Mouse (Mus musculus) induced T-regulatory cell, adult 2 months (primary cell): ENCODE measurements around the gene Gm17409.

ENCODE experiments used
- DNase-seq: peaks from one replicate; pipeline ENCODE4 v3.0.0-alpha.2; 2012; ENCODE audit warnings: low read depth

Gm17409 gene

DNA sequence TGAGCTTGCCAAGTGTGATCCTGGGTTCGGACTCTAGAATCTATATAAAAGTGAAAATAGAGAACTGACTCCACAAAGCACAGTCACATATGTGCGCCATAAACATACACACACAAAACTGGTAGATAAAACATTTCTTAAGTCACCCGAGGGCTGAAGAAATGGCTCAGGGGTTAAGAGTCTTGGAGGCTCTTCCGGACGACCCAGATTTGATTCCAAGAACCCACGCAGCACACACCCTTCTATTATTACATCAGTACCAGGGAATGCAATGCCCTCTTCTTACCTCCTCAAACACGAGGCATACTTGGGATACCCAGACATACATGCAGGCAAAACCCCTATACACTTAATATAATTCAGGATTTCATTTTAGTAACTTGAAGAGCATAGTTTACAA is at the start of gene Gm17409:
Gm17409 (plus strand) TSS at position 301 of the 400 bp plus-strand sequence.
- no peak for DNase-seq

DNA sequence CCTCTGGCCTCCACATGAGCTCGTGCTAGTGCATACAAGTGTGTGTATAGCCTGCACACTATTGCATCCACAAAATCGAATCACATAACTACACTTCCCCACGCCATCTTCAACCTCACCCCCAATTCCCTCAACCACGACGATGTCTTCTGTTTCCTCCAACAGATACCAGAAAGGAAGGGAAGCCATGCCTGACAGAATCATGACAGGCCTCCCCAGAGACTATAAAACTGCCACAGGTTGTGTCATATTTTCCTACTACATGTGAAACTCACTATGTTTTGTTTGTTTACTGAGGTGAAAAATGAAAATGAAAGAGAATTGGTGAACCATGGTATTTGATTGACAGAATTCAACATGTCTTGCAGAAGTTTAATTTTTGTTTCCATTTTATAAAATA is 46.6 kb upstream of the Gm17409 start:
- DNase-seq = peak; percentile 46

DNA sequence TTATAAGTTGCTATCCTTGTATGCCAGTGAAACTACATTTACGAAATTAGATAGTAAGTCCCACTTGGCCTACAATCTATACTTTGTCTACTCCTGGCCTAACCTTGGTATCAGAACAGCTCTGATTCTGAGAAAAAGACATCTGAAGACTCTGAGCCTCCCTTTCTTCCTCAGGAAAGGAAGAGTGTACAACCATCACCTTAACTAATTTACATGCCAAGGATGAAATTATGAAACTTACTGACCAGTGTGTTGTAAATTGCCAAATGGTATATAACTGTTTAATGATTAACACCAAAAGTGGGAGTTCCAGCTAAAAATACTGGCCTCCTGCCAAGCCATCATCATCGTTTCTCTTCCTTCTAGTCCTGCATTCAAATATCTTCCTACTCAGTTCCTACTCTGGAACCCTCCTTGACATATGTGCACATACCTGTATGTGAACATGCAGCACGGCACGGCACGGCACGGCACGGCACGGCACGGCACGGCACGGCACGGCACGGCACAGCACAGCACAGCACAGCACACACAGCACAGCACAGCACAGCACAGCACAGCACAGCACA is 44.4 kb upstream of the Gm17409 start:
- DNase-seq = no peak

DNA sequence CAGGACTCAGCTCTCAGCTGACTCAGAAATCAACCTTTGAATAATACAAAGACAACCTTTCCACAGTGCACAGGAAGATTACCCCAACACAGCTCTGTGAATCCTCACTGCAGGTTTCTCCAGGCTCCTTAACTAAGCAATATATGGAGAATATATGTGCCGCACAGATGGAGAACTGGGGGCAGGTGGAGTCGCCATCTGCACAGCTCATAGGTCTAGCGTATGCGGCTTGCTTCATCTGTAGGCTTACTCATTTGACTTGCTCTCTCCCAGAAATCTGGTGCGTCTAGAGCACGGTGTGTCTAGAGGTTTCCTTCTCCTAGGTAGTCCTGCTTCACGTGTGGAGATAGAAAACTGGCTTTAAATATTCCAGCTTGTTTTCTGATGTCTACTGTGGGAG is 37.7 kb upstream of the Gm17409 start:
- no peak for DNase-seq

DNA sequence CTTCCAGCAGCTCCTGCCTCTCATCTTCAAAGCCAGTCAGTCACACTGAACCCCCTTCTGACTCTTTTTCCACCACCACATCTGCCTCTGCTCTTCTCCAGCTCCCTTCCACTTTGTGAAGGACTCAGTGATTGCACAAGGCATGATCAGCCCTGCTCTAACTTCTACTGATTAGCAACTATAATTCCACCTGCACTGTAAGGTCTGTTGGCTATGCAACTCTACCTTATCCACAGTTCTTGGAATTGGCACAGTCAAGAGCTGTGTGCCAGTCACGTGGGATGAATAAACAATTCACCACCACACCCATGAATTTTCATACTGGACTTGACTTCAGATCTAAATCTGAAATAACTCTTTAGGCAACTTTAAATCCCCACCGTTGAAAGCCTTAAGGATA is 36.6 kb upstream of the Gm17409 start:
- no peak for DNase-seq

DNA sequence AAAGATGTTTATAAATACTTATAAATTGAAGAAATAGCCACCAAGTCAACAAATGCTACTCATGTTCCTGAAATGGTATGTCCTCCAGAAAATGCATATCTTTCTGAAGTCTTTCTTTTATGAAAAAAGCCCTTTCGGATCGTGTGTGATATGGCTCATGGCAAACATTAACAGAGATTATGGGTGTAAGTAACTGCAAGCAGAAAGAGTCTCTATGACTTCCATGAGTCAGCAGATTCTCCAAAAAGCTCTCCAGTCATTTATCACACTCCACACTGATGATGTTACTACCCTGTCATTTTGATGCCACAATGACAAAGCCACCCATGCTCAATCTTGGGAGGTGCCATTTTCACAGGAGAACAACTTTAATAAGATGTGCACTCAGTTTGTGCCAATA is 35.5 kb upstream of the Gm17409 start:
- no peak for DNase-seq

DNA sequence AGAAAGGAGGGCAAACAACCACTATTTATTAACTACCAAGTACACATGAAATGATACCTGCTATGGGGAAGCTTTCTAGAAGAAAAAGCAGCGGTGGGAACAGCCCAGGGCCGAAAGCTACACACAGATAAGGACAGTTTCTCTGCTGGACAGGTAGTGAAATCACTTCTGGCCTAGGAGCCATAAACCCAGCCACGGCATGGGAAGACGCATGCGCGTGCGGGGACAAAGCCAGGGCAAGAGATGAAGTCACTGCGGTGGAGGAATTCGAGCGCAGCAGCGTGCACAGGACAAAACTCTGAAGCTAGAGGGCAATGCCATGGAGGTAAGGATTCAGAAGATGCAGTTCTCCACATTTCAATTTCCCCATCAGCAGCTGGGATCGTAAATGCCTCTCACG is 34.4 kb upstream of the Gm17409 start:
- DNase-seq = no peak

DNA sequence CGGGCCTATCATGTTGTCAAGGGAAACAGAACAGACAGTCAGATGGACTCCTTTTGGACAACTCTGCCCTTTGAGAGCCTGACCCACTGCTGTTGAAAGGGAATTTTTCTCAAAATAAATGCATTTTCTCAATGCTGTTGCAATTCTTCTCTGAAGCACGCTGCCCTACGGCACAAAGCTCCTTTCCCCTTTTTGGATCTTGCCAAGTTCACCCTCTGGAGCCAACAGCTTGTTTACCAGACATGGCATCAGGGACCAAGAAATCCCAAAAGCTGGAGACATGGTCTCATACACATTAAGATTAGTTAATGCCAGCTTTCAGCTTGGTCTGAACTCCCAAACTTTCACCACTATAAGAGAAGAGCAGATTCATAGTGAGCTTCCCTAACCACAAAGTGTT is 33.0 kb upstream of the Gm17409 start:
- DNase-seq = no peak

DNA sequence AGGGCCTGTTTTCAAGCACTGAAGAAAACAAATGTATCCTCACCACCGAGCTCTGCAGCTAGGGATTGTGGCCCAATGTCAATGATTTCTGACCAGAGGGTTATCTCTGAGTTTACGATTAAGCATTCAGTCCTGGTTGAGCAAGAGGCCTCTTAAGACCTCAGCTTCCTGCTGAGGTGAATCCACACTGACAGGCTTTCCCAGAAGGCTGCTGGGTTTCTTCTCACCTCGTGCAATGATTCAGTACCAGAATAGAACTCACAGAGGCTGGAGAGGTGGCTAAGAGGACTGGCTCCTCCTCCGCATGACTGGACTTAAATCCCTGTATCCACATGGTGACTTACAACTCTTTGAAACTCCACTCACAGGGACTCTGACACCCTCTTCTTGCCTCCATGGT is 26.8 kb upstream of the Gm17409 start:
- DNase-seq = no peak

DNA sequence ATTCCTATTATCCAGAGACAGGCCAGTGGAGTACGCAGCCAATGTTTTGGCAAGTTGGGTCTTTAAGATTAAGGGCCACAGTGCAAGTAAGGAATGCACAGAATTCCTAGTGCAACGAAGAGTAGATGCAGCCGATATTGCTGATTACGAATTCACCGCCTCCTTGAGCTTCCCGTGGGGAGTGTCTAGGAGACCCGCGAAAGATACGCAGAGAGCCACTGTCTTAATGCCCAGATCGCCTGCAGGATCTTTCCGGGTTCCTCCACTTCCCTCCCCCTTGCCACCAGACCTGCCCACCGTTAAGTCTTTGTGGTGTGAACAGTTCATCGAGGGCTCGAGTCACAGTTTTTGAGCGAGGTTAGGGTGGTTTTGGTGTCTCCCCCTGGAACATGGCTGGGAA is 22.9 kb upstream of the Gm17409 start:
- no peak for DNase-seq

DNA sequence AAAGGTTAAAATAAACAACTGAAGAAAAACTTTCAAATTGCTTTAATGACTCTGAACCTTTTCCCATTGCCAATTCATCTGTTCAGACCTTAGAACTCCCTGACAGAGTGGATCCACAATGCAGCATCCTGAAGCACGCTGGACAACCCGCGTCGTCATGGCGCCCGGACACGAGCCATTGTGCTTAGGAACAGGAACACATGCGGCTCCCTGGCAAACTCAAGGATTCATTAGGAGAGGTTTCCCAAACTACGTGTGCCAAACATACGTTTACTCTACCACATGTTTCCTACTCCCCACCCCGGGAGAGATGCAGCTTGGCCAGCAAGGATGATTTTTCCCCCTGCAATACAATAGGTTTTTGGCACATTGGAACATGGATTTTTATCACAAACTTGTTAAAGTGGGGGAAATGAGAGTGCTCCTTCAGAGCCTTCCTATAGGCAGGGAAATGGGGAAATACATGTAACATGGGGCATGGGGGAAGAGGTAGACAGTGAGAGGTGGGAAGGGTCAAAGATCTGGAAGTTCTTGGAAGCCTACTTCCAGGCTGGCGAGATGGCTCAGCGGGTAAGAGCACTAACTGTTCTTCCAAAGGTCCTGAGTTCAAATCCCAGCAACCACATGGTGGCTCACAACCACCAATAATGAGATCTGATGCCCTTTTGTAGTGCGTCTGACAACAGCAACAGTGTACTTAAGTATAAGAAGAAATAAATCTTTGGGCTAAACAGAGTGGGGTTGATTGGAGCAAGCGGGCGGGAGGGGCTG is 15.6 kb upstream of the Gm17409 start:
- DNase-seq = no peak

DNA sequence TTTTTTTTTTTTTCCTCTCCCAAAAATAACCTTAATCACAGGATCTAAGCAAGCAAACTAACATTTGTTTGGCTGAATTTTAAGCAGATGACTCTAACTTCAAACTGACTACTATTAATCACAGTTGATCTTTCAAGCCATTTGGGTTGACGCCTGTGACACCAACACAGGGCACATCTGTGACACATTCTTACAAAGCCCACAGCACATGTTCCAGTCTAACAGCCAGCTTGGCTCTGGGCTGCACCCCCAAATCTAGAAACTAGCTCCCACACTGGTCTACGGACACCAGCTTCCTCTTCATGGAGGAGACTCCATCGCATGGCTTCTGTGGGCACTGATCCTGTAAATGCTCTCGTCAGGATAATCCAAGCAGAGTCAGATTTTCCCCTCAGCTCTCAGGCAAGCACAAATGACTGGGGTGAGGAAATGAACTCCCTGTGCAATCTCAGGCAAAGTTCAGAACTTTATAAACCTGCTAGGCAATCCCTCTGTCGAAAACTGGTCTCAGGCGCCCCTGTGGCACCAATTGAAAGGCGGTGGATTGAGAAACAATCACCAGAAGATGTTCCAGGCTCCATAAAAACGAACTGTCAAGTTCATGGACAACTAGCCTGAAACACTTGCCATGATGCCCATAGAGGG is 13.0 kb upstream of the Gm17409 start:
- no peak for DNase-seq

DNA sequence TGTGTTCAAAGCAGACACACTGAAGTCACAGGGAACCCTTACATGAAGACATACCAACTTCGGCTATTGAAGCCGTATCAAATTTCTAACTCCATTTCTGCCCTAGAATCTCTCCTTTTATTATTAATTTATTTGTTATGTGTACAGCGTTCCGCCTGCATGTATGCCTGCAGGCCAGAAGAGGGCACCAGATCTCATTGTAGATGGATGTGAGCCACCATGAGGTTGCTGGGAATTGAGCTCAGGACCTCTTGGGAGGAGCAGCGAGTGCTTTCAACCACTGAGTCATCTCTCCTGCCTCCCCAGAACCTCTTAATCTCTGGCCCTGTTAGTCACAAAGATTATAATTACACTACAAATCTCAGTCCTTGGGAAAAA is 12.4 kb upstream of the Gm17409 start:
- no peak for DNase-seq

DNA sequence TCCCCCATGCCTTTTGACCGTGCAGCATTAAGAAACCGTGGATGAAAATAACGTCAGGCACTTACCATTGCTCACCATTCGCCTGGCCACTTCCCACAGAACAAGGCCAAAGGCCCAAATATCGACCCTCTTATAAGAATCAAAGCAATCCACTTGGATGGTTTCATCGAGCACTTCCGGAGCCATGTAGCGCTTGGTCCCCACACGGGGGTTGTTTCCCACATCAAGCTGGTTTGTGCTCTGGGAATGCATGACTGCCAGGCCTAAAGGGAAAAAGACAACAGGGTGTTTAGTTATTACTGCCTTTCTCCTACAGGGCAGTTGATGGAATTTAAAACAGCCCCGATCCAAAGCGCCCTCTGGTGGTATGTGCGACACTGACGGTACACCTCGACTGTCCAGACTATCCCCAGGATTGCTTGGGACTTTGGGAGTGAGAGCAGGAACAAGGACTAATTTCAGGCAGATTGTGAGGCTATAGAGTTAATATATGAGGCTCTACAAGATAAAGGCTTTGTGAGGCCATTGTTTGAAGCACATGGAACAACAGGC is 11.0 kb upstream of the Gm17409 start:
- peak; percentile 44 for DNase-seq

DNA sequence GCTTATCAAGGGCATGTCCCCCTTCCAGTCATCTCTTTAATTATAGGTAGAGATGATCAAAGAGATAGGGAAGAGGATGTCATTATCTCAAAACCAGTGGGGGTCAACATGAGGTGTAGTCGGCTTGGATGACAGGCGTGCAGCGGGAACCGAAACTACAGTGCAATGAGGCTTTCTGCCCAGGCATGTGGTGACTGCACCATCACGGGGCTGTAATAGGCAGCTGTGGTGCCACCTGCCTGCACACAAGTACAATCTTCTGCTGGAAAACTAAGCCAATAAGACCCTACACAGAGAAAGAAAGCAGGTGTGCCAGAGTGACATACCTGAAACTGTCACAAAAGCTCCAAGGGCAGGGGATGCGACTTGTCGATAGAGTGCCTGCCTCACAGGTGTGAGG is 374 bp downstream of the Gm17409 start:
- no peak for DNase-seq

DNA sequence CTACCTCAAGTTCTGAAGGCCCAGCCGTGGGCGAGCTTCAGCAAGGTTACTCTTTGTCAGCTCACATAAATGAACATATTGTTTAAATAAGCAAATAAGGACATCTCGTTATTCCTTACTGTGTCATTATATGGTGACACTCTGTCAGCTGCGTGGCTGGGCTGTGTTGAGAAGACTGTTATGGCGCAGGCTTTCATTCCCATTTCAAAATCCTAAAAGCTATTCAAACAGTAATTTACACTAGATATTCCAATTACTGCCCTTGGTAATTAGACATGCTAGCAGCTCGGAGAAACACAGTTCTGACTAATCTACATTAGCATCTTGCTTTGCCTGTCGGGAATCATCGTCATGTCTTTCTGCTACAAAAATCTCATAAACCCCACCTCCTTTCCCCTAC is 5.7 kb downstream of the Gm17409 start:
- DNase-seq = no peak

DNA sequence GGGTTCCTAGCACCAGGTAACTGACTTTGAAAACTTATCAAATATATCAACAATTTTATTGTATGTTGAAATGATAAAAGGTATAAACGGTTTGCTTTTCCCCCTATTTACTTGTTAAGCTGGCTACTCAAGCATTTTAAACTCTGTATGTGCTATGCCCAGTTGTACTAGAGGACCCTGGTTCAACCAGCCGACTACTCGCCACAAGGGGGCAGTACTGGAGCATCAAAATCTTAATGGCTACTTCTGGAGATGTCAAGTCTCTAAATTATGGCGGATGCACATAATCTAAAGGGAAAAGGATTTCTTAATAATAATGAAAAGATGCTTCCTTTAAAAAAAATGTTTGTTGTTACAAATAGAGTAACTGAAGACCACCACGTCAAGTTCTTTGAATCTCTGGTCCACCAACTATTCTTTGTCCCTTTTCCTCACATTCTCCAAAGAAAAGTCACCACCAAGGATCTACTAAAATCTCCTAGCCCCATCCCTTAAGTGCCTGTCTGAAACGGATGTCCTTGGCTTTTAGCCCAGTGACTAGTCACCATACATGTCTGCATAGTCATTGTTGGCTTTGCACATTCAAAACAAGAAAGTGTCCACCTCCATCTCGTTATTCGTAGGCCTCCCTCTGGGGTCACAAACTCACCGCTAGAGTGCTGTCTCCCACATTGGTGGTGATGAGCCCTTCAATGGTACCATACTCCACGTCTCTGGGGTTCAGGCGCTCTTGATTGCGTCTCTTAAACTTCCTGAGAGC is 7.2 kb downstream of the Gm17409 start:
- DNase-seq = peak; percentile 58

DNA sequence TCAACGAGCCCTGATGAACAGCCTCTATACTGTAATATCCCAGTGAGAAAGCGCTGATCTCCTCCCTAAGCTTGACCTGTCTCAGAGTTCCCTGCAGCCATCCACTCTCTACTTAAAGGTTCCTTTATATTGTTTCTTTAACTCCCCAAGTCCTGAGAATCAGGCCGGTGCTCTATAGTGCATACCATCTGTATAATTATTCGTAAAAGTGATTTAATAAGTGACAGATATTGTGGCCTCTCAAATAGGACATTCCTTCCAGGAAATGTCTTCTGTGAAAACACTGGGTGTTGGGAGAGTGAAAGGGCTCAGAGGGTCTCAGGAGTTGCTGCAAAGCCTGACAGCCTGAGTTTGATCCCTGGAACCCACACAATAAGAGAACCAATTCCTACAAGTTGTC is 8.2 kb downstream of the Gm17409 start:
- no peak for DNase-seq

DNA sequence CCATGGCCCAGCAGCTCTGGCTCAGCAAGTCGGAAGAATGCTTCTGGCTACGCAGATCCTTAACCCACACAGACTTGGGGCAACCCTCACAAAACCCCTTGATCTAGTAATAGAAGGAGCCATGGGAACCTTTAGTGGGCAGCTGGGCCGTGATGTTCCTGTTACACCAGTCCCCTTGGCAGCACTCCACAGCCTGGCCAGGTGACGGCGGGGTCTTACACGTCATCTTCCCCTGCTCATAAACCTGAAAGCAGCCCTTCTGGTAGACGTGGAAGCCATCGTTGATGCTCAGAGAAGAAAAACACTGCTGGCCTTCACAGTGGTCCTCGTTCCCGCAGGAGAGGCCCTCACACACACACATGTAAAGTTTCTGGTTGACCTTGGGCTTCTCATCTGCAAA is 9.6 kb downstream of the Gm17409 start:
- no peak for DNase-seq

DNA sequence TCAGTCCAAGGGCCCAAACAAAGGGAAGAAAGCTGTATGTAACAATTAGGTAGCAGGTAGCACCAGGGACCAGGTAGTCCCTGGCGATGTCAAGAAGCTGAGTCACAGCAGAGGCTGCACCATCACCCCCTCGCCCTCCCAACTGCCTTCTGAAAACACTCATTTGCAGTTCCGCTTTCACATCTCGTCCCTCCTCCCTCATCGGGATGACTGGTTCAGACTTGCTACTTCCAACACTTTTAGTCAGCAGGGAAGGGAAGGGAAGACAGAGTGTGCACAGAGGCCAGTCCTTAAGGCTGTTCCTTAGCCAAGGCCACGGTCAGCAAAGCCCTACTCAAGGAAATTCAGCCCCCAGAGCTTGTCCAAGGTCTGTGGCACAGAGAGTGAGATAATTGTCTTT is 10.8 kb downstream of the Gm17409 start:
- no peak for DNase-seq

DNA sequence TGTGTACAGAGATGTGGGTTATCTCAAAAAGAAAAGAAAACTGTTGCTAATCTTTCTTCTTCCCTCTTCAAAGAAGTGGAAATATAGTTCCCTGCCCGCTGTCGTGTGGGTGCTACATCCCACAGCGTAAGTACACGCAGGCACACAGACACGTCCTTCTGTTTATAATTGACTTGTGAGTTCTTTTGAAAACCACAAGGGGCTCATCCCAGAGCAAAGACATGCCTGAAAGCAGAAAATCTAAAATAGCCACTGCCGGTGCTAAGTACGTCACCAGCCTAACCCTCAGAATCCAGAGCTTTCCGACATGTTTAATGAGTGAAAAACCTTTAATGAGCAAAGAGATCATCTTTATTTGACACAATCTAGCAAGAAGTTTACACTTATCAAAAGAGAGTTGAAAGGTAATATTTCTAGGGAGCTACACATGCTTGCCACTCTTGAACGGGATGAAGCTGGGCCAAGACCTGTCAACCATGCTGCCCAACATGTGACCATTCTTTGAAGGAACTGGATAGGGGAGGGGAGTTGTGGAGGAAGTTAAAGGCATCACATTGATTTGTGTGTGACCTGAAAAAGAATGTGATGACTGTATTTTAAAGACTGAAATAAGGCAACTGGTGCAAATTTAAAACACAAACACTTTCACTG is 11.7 kb downstream of the Gm17409 start:
- DNase-seq = no peak
